Mouse (Mus musculus) forebrain, embryonic 14.5 days (tissue): Measurements from ENCODE around the gene Olfr322. TPM values are rescaled to one million over a fixed set of nuclear protein-coding genes. Genes with fewer than 3 reads are reported as not detected.

Source experiments
- ATAC-seq: fragments of 200-750 bp; cut with Nextera tagmentation; 2 replicates; pipeline ENCODE4 v1.8.0; 2017; ENCODE audit warnings: mild to moderate bottlenecking, moderate library complexity
- DNase-seq: peaks from one replicate; pipeline ENCODE4 v3.0.0-alpha.2; 2015; ENCODE audit warnings: low spot score
- H3K27ac ChIP-seq: fragments of 300-500 bp; sonication (generic); 2 replicates; pipeline ENCODE4 v1.5.1; 2014; ENCODE audit warnings: low read depth, mild to moderate bottlenecking, control low read depth, low read length, moderate library complexity
- H3K27me3 ChIP-seq: fragments of 300-500 bp; sonication (generic); replicated peaks from 2 replicates; pipeline ENCODE4 v1.6.1; 2014; ENCODE audit warnings: low read length, control low read depth, mixed read lengths; ENCODE audit not compliant: control insufficient read depth, insufficient read depth
- H3K36me3 ChIP-seq: fragments of 300-500 bp; sonication (generic); 2 replicates; pipeline ENCODE4 v1.6.1; 2014; ENCODE audit warnings: low read length, control low read depth; ENCODE audit not compliant: control insufficient read depth, insufficient read depth
- H3K4me1 ChIP-seq: fragments of 300-500 bp; sonication (generic); 2 replicates; pipeline ENCODE4 v1.6.1; 2014; ENCODE audit warnings: antibody characterized with exemption, low read length, control low read depth; ENCODE audit not compliant: control insufficient read depth, insufficient read depth
- H3K4me2 ChIP-seq: fragments of 300-500 bp; sonication (generic); 2 replicates; pipeline ENCODE4 v1.6.1; 2014; ENCODE audit warnings: mild to moderate bottlenecking, control low read depth, low read length
- H3K4me3 ChIP-seq: fragments of 300-500 bp; sonication (generic); 2 replicates; pipeline ENCODE4 v1.5.1; 2014; ENCODE audit warnings: low read depth, low read length, control low read depth
- H3K9ac ChIP-seq: fragments of 300-500 bp; sonication (generic); 2 replicates; pipeline ENCODE4 v1.6.1; 2014; ENCODE audit warnings: mild to moderate bottlenecking, low read length, control low read depth, moderate library complexity
- H3K9me3 ChIP-seq: fragments of 300-500 bp; sonication (generic); replicated peaks from 2 replicates; pipeline ENCODE4 v1.6.1; 2016; ENCODE audit warnings: low read length, control low read depth, mixed read lengths; ENCODE audit not compliant: control insufficient read depth
- WGBS: fragments of 180-500 bp; shearing (Covaris S2); extraction: QIAGEN DNeasy Blood & Tissue Kit; methylation state at CpG from one replicate; pipeline ENCODE4 v1.1.7; 2014; 5-methylcytosine and 5-hydroxymethylcytosine counted together
- polyA plus RNA-seq: library from polyadenylated mRNA; unstranded; fragments of >200 nt; fragmentation: Nextera tagmentation; extraction: Ambion mirVana; gene quantifications from 2 replicates; pipeline ENCODE4 v1.2.1, GENCODE M21; 2014

Gene Olfr322
- polyA plus RNA-seq, result not detected in 2 replicates

DNA sequence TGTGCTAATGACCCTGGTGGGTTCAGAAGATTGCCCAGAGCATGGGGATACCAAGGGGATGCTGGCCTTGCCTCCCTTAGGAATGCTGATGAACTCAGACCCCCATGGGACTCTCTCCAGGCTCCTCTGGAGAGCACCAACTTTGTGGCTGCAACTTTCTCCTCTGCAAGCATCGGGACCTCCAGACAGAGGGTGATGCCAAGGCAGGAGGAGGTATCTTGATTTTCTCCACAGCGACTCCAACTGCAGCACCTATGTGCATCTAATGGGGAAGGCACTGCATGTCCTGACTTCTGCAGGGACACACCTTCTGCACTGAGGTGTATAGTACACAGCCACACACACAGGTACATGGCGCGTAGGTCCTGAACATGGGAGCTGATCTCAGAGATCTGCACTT lies at the start of gene Olfr322:
TSS of gene Olfr322 (plus strand) at position 187 of the 400 bp plus-strand sequence.
- WGBS, result 90% methylated on average over 4 of the region's 4 CpGs
- no peak within 1 kb of the TSS for H3K4me2 ChIP-seq
- no peaks in the 10 kb centered on the region for H3K9me3 ChIP-seq
- no peak within 1 kb of the TSS for H3K27ac ChIP-seq
- no peaks in the 10 kb centered on the region for H3K4me1 ChIP-seq
- H3K9ac ChIP-seq, result no peak within 1 kb of the TSS
- H3K27me3 ChIP-seq, result no peaks in the 10 kb centered on the region
- DNase-seq (no peak), ATAC-seq (no peak)
- no peak within 1 kb of the TSS for H3K4me3 ChIP-seq
- no peaks in the 10 kb centered on the region for H3K36me3 ChIP-seq

DNA sequence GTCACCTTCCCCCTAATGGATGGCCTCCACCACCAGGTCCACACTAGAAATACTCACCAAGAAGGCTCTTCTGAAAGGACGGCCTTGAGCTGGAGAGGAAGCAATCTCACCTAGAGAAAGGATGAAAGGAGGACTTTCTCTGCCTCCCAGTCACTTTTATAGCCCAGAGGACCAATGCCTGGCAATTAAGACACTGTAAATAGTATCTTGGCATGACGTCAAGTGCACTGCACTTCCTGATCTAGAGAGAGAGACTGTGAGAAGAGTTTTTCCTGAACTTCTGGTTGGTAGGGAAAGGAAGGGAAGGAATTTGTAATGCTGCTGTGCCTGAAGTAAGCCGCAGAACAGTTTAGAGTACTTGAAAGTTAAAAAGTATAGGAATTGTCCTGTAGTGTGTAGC lies 45.2 kb upstream of the Olfr322 start:
- no peak overlapping the region for H3K9ac ChIP-seq
- H3K27me3 ChIP-seq, result no peaks in the 10 kb centered on the region
- 79% methylated on average over 3 of the region's 3 CpGs for WGBS
- H3K36me3 ChIP-seq, result no peaks in the 10 kb centered on the region
- ATAC-seq (no peak), DNase-seq (no peak)
- H3K27ac ChIP-seq, result no peak overlapping the region
- H3K4me3 ChIP-seq, result no peak overlapping the region
- no peak overlapping the region for H3K4me2 ChIP-seq
- H3K4me1 ChIP-seq, result no peaks in the 10 kb centered on the region
- no peaks in the 10 kb centered on the region for H3K9me3 ChIP-seq

DNA sequence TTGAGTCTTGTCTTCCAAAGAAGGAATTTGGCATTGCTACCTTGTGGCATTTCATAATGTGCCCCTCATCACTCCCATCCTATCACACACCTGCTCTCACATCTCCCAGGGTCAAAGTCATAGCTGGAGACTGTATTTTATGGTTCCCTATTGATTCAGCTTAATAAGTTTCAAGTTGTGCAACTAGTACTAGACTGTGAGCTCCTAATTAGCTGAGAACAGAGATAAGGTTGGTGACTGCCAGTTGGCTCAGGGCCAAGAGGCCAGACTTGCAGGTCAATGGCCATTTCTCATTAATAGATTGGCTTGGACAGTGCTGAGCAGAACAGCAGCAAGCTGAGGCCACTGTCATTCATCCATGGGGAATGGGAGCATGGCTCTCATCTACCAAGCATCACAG lies 44.1 kb upstream of the Olfr322 start:
- Histone ChIP-seq H3K9ac (no peak overlapping the region), H3K27ac (no peak overlapping the region), H3K27me3 (no peaks in the 10 kb centered on the region), H3K4me1 (no peaks in the 10 kb centered on the region), H3K4me3 (no peak overlapping the region), H3K9me3 (no peaks in the 10 kb centered on the region), H3K4me2 (no peak overlapping the region), H3K36me3 (no peaks in the 10 kb centered on the region)
- no peak for DNase-seq
- ATAC-seq, result no peak

- H3K4me2 ChIP-seq, result no peak within 1 kb of the TSS
- H3K36me3 ChIP-seq, result no peaks in the 10 kb centered on the region
- no peak within 1 kb of the TSS for H3K4me3 ChIP-seq
- no peak within 1 kb of the TSS for H3K9ac ChIP-seq
- H3K4me1 ChIP-seq, result no peaks in the 10 kb centered on the region
- WGBS, result 92% methylated on average over 4 of the region's 4 CpGs
- no peaks in the 10 kb centered on the region for H3K27me3 ChIP-seq
- H3K27ac ChIP-seq, result no peak within 1 kb of the TSS
- no peaks in the 10 kb centered on the region for H3K9me3 ChIP-seq
- DNase-seq (no peak), ATAC-seq (no peak)
These were observed 42.6 kb upstream of the Olfr322 start, which contains the start of gene 2210407C18Rik for GRCm38 (mm10) chr11:58615975-58616374. Gene 2210407C18Rik, minus strand, starts transcription at chr11:58616075.

- H3K9me3 ChIP-seq, result no peaks in the 10 kb centered on the region
- 69% methylated on average over 3 of the region's 3 CpGs for WGBS
These were observed 40.2 kb upstream of the Olfr322 start for GRCm38 (mm10) chr11:58618369-58618768.

GRCm38 (mm10) chr11:58618793-58619192 lies 39.8 kb upstream of the Olfr322 start:
- Histone ChIP-seq H3K4me2 (no peak overlapping the region), H3K27me3 (no peaks in the 10 kb centered on the region), H3K4me3 (no peak overlapping the region), H3K27ac (no peak overlapping the region), H3K36me3 (no peaks in the 10 kb centered on the region), H3K9ac (no peak overlapping the region), H3K4me1 (no peaks in the 10 kb centered on the region), H3K9me3 (no peaks in the 10 kb centered on the region)
- 58% methylated on average over 6 of the region's 6 CpGs for WGBS
- ATAC-seq (no peak), DNase-seq (no peak)

More at GRCm38 (mm10) chr11:58618369-58618768, 40.2 kb upstream of the Olfr322 start:
- no peak overlapping the region for H3K4me3 ChIP-seq
- H3K36me3 ChIP-seq, result no peaks in the 10 kb centered on the region
- no peak overlapping the region for H3K27ac ChIP-seq
- no peaks in the 10 kb centered on the region for H3K4me1 ChIP-seq
- no peaks in the 10 kb centered on the region for H3K27me3 ChIP-seq
- ATAC-seq (no peak), DNase-seq (no peak)
- H3K9ac ChIP-seq, result no peak overlapping the region
- H3K4me2 ChIP-seq, result no peak overlapping the region

DNA sequence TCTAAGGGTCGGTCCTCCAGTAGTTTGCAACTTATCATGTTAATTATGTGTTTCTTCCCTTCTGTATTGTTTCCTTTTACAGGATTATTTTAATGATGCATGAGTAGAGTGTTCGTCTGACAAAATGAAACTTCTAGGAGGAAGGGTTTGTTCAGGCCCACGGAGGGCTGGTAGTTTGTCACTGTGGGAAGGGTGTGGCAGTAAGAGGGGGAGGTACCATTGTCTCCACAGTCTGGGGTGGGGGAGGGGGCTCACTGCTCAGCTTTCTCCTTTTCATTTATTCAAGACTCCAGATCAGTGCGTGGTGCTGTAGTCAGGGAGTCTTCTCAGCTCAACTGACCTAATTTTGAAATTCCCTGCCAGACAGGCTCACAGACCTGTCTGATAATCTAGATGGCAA lies 32.4 kb upstream of the Olfr322 start:
- H3K9ac ChIP-seq, result no peak overlapping the region
- no peak overlapping the region for H3K27ac ChIP-seq
- no peak overlapping the region for H3K4me2 ChIP-seq
- no peak for ATAC-seq
- WGBS, result 42% methylated on average over 4 of the region's 4 CpGs
- no peaks in the 10 kb centered on the region for H3K36me3 ChIP-seq
- H3K27me3 ChIP-seq, result no peaks in the 10 kb centered on the region
- no peak for DNase-seq
- H3K4me3 ChIP-seq, result no peak overlapping the region
- no peaks in the 10 kb centered on the region for H3K9me3 ChIP-seq
- H3K4me1 ChIP-seq, result no peaks in the 10 kb centered on the region

DNA sequence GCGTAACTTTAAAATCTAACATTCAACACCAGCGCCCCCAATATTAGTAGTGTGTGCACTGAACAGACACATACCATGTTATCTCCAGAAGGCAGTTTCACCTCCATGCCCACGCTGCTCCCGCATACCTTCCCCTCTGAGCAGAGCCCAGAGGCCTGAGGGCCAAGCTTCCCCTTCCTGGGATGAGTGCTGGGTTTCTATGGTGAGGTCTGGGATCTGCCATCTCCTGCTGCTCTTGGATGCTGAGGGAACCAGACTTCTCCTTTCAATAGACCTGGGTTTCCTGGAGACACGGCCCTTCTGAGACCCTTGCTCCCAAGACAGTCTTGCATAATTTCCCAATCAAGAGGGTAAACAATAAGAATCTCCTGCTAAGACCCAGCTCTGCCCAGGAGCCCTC lies 28.2 kb upstream of the Olfr322 start, which contains the start of gene Olfr323:
TSS of gene Olfr323 (minus strand) at position 101 of the 400 bp plus-strand sequence.
- Histone ChIP-seq H3K4me2 (no peak within 1 kb of the TSS), H3K9ac (no peak within 1 kb of the TSS), H3K4me1 (no peaks in the 10 kb centered on the region), H3K27ac (no peak within 1 kb of the TSS), H3K9me3 (no peaks in the 10 kb centered on the region), H3K27me3 (no peaks in the 10 kb centered on the region), H3K4me3 (no peak within 1 kb of the TSS), H3K36me3 (no peaks in the 10 kb centered on the region)
- WGBS, result 75% methylated on average over 5 of the region's 5 CpGs
- no peak for ATAC-seq
- DNase-seq, result no peak

DNA sequence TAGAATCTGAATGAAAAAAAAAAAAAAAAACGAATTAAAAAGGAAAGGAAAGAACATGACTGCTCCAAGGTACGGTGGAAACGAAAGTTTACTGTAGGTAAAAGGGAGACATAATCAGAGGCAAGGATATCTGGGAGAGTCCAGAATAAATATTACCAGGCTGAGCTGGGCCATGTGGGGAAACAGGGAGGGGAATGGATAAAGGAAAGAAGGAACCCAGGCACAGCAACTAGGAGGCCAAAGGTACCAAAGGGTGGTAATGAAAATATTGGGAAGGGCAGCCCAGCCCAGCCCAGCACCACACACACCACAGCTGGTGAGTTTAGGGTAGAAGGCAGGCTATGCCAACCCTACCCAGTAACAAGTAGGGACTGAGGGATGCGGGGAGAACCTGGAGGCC lies 23.7 kb upstream of the Olfr322 start:
- Histone ChIP-seq H3K4me2 (no peak overlapping the region), H3K9ac (no peak overlapping the region), H3K27ac (no peak overlapping the region), H3K4me3 (no peak overlapping the region), H3K4me1 (no peaks in the 10 kb centered on the region), H3K27me3 (peaks cover 1% of the 10 kb centered on the region; the same call in 1 of the 2 replicates), H3K36me3 (no peaks in the 10 kb centered on the region), H3K9me3 (no peaks in the 10 kb centered on the region)
- WGBS, result 51% methylated on average over 4 of the region's 4 CpGs
- ATAC-seq (no peak), DNase-seq (no peak)
